Mouse (Mus musculus) liver, embryonic 11.5 days (tissue): Measurements from ENCODE around the gene Slc26a9. TPM values are rescaled to one million over a fixed set of nuclear protein-coding genes. Genes with fewer than 3 reads are reported as not detected.

ENCODE experiments used
- ATAC-seq: fragments of 200-750 bp; cut with Nextera tagmentation; replicated peaks from 2 replicates; pipeline ENCODE4 v1.8.0; 2017; ENCODE audit warnings: moderate number of reproducible peaks, mild to moderate bottlenecking, moderate TSS enrichment, moderate library complexity; ENCODE audit not compliant: low FRiP score
- DNase-seq: peaks from one replicate; pipeline ENCODE4 v3.0.0-alpha.2; 2017; ENCODE audit warnings: low spot score
- H3K27ac ChIP-seq: fragments of 300-500 bp; sonication (generic); 2 replicates; pipeline ENCODE4 v1.5.1; 2014; ENCODE audit warnings: mild to moderate bottlenecking, low read depth, low read length, control low read depth
- H3K27me3 ChIP-seq: fragments of 300-500 bp; sonication (generic); replicated peaks from 2 replicates; pipeline ENCODE4 v1.6.1; 2014; ENCODE audit warnings: low read length, mixed read lengths; ENCODE audit not compliant: control insufficient read depth, insufficient read depth
- H3K36me3 ChIP-seq: fragments of 300-500 bp; sonication (generic); 2 replicates; pipeline ENCODE4 v1.6.1; 2014; ENCODE audit warnings: mild to moderate bottlenecking, low read length, moderate library complexity, mixed read lengths; ENCODE audit not compliant: control insufficient read depth, insufficient read depth
- H3K4me1 ChIP-seq: fragments of 300-500 bp; sonication (generic); replicated peaks from 2 replicates; pipeline ENCODE4 v1.6.1; 2014; ENCODE audit warnings: low read length, mixed read lengths; ENCODE audit not compliant: control insufficient read depth, insufficient read depth
- H3K4me2 ChIP-seq: fragments of 300-500 bp; sonication (generic); 2 replicates; pipeline ENCODE4 v1.6.1; 2014; ENCODE audit warnings: mild to moderate bottlenecking, control low read depth, moderate library complexity
- H3K4me3 ChIP-seq: fragments of 300-500 bp; sonication (generic); 2 replicates; pipeline ENCODE4 v1.5.1; 2014; ENCODE audit warnings: low read depth, low read length, control low read depth
- H3K9ac ChIP-seq: fragments of 300-500 bp; sonication (generic); 2 replicates; pipeline ENCODE4 v1.6.1; 2014; ENCODE audit warnings: low read depth, low read length, control low read depth
- H3K9me3 ChIP-seq: fragments of 300-500 bp; sonication (generic); 2 replicates; pipeline ENCODE4 v1.6.1; 2016; ENCODE audit warnings: low read length, inconsistent platforms, mixed read lengths; ENCODE audit not compliant: control insufficient read depth
- WGBS: fragments of 180-500 bp; shearing (Covaris S2); extraction: QIAGEN DNeasy Blood & Tissue Kit; methylation state at CpG from one replicate; pipeline ENCODE4 v1.1.7; 2014; 5-methylcytosine and 5-hydroxymethylcytosine counted together
- polyA plus RNA-seq: library from polyadenylated mRNA; unstranded; fragments of >200 nt; fragmentation: Nextera tagmentation; extraction: Ambion mirVana; gene quantifications from 2 replicates; pipeline ENCODE4 v1.2.1, GENCODE M21; 2014

Slc26a9 gene
- polyA plus RNA-seq, 1 experiment from 2014 or later: not detected

DNA sequence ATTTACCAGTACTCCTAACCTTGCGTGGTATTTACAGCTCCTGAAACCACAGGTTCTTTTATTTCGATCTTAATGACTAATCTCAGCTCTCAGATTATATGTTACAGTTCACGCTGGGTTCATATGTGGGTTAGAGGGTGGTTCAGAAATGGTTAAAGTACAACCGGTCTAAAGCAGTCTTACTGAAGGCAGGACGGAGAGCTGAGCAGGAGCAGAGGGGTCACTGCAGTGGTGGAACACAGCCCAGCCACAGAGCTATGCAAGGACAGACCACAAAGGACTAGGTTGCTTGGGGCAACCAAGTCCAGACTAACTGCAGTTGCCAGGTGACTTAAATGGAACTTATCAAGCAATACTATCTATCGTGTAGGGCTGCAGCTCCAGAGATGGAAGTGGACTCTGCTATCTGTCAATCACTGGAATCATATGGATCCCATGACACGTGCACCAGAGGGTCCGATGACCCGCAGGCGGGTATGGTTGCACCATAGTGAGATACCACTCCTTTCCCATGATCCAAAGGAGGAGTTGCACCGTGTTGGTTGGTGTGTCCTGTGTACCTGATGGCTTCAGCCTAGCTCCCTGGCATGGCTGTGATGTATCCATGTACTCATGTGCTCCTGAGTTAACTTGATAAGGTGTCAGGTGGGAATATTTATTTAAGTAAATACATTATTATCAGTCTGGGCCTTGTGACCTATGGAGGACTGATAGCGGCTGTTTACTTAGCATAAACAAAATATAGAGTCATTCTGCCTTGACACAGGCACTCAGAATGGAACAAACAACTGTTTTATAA lies 13.0 kb upstream of the Slc26a9 start:
- Histone ChIP-seq H3K4me3 (no peak overlapping the region), H3K36me3 (no peaks in the 10 kb centered on the region), H3K9ac (no peak overlapping the region), H3K9me3 (no peaks in the 10 kb centered on the region), H3K4me2 (no peak overlapping the region), H3K27ac (no peak overlapping the region), H3K4me1 (no peaks in the 10 kb centered on the region), H3K27me3 (no peaks in the 10 kb centered on the region)
- ATAC-seq (no peak), DNase-seq (no peak)
- WGBS: 78% methylated on average over 12 of the region's 12 CpGs

DNA sequence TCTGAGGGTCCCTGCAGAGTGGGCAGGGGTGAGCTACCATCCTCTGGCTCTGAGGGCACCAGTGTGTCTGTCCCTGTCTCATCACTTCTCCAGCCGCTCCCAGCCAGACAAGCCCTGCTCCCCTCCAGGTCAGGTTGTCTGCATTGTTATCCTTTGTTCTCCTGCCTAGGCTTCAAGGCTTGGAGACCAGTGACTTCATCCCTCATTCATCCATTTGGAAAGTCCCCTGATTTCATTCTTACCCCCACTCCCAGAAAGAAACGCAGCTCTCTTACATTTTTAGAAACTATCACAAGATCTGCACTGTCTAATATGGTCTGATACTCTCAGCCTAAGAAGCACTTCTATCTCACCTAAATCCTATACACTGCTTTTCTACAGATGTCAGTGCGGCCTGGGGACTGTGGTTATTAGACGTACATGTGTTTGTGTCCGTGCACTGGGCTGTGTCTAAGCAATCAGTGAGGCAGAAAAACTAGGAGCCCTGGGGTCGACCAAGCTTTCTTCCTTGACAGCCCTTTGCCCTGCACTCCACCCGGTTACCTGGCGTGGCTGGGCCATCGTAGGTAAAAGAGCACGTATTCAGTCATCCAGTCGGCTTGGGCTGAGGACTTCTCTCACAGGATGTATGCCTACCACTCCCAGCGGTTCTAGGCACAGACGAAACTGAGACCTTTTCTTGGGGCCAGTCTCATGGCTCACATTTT lies 10.2 kb upstream of the Slc26a9 start:
- Histone ChIP-seq H3K27ac (no peak overlapping the region), H3K27me3 (no peaks in the 10 kb centered on the region), H3K4me1 (peaks cover 3% of the 10 kb centered on the region; the same call in 1 of the 2 replicates), H3K9ac (no peak overlapping the region), H3K9me3 (no peaks in the 10 kb centered on the region), H3K4me2 (no peak overlapping the region), H3K4me3 (no peak overlapping the region), H3K36me3 (no peaks in the 10 kb centered on the region)
- 78% methylated on average over 13 of the region's 13 CpGs for WGBS
- no peak for ATAC-seq
- no peak for DNase-seq

DNA sequence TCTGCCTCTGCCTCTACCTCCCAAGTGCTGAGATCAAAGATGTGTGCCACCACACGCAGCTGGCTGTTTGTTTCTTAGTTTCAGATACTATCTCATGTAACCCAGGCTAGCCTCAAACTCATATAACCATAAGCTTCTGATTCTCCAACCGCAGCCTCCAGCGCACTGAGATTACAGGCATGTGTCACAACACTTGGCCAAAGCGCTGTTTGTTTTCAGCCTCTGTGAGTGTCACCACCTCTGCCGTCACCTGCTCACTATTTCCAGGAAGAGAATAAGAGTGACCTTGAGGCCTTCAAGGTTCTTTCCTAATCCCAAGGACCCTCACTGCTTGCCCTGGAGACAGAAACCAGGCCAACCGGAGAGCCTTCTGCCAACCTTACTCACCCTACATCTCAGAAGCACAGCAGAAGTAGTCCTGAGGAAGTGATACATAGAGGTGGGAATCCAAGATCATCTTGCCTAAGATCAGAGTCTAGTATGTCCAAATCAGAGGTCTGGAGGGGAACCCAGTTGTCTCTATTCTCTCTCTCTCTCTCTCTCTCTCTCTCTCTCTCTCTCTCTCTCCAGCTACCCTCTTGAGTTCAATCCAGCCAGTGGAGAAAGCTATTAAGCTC lies 9.1 kb upstream of the Slc26a9 start:
- Histone ChIP-seq H3K4me3 (no peak overlapping the region), H3K4me1 (peaks cover 3% of the 10 kb centered on the region; the same call in 1 of the 2 replicates), H3K9me3 (no peaks in the 10 kb centered on the region), H3K36me3 (no peaks in the 10 kb centered on the region), H3K4me2 (no peak overlapping the region), H3K9ac (no peak overlapping the region), H3K27me3 (no peaks in the 10 kb centered on the region), H3K27ac (no peak overlapping the region)
- no peak for DNase-seq
- 84% methylated on average over 6 of the region's 6 CpGs for WGBS
- no peak for ATAC-seq

DNA sequence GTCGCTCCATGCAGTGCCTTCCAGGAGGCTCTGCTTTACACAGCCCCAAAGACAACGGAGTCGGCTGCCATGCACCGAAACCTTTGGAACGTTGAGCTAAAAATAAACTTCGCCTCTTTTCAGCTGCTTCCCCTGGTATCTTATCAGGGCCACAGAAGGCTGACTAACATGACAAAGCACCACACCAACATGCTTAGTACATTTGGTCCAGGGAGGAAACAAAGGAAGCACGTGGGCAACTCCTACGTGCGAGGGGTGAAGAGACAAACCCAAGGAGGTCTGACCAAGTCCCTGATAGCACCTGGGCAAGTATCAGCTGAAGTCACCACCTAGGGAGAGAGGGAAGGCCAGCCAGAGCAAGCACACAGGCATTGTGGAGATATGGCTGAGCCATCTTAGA lies 7.3 kb upstream of the Slc26a9 start:
- DNase-seq (no peak), ATAC-seq (0 out of 2 replicates have a peak, but pooled peaks have one; percentile 23)
- H3K27me3 ChIP-seq: no peaks in the 10 kb centered on the region
- peaks cover 3% of the 10 kb centered on the region; the same call in 1 of the 2 replicates for H3K4me1 ChIP-seq
- H3K4me2 ChIP-seq: no peak overlapping the region
- no peaks in the 10 kb centered on the region for H3K9me3 ChIP-seq
- H3K36me3 ChIP-seq: no peaks in the 10 kb centered on the region
- 36% methylated on average over 9 of the region's 9 CpGs for WGBS
- H3K4me3 ChIP-seq: no peak overlapping the region
- no peak overlapping the region for H3K27ac ChIP-seq
- H3K9ac ChIP-seq: no peak overlapping the region

DNA sequence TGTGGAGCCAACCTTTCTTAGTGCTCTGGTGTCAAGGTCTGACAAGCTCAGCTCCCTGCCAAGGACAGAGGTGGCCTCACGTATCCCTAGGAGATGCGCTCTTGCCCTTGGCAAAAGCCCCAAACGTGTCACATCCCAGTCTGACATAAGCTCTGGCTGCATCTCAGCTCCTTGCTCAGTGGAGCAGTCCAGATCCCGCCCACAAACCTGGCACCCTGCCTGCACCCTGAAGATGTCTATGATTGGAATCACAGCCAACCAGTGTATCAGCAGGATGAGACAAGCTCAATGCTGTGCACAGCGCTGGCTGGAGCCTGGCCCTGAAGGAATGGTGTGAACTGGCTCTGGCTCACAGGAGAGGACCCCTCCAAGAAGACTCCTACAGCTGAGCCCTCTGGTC lies 6.6 kb upstream of the Slc26a9 start:
- Histone ChIP-seq H3K4me1 (peaks cover 3% of the 10 kb centered on the region; the same call in 1 of the 2 replicates), H3K4me2 (no peak overlapping the region), H3K27ac (no peak overlapping the region), H3K4me3 (no peak overlapping the region), H3K9ac (no peak overlapping the region), H3K27me3 (no peaks in the 10 kb centered on the region), H3K36me3 (no peaks in the 10 kb centered on the region), H3K9me3 (no peaks in the 10 kb centered on the region)
- 72% methylated on average over 5 of the region's 5 CpGs for WGBS
- ATAC-seq: no peak
- no peak for DNase-seq

DNA sequence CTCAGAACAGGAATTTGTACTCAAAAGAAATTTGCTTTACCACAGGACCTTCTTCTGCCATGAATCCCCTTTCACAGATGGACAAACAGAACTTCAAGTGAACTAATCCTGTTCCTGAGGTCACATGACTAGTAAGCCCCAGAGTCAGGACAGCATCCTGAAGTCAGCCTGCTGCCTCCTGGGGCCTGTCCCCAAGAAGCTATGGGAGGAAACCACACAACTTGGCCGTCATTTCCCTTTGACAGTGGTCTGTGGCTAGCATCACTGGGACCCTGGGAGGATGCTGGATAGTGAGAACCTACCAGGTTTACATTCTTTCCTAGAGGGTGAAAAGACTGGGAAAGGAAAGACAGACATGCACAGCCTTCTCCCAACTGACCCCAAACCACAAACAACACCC lies 5.1 kb upstream of the Slc26a9 start:
- Histone ChIP-seq H3K4me3 (no peak overlapping the region), H3K36me3 (no peaks in the 10 kb centered on the region), H3K9ac (no peak overlapping the region), H3K4me2 (no peak overlapping the region), H3K4me1 (peaks cover 3% of the 10 kb centered on the region; the same call in 1 of the 2 replicates), H3K9me3 (no peaks in the 10 kb centered on the region), H3K27ac (no peak overlapping the region), H3K27me3 (no peaks in the 10 kb centered on the region)
- ATAC-seq (no peak), DNase-seq (no peak)
- WGBS: 33% methylated on average over 1 of the region's 1 CpGs

DNA sequence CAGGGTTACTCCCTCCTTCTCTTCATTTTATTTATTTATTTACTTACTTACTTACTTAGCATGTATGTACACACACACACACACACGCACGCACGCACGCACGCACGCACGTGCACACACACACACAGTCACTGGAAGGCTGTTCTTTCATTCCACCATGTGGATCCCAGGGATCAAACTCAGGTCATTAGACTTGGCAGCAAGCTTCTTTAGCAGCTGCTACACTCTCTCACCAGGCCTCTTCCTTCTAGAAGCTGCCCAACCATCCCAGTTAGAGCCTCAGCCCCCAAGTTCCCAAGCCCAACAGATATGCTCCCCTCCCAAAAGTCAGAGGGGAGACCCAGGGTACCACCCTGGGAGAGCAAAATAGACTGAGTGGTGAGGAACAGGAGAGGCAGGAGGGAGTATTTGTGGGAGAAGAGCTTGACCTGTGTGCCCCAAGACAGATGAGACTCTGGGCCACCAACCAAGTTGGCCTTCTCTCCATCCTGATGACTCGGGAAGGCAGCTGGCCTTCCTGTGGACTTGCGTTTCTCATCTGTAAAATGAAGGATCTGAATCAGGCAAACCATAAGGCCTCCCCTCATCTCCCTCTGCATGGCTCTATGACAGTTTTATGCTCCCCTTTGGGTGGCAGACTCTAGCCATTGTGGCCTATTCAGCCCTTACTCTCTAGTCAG lies 4.2 kb upstream of the Slc26a9 start:
- Histone ChIP-seq H3K27me3 (no peaks in the 10 kb centered on the region), H3K27ac (no peak overlapping the region), H3K4me2 (no peak overlapping the region), H3K9ac (no peak overlapping the region), H3K36me3 (no peaks in the 10 kb centered on the region), H3K4me1 (peaks cover 3% of the 10 kb centered on the region; the same call in 1 of the 2 replicates), H3K9me3 (no peaks in the 10 kb centered on the region), H3K4me3 (no peak overlapping the region)
- WGBS: 89% methylated on average over 9 of the region's 9 CpGs
- no peak for DNase-seq
- no peak for ATAC-seq

DNA sequence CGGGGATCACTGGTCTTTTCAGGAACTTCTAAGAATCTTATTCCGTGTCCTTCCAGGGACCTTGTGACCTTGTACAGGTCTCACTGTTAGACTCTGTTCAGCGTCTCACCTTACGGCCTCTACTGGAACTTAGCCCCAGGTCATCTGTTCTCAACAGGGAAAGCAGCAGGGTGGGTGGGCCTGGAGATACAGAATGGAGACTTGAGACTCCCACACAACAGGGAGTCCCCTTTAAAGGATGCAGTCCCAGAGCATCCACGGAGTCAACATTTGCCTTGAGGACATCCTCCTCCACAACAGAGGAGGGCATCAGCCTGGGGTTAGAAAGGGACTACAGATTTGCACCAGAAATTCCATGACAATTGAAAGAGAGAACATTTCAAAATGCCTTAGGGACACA lies 1.6 kb downstream of the Slc26a9 start:
- ATAC-seq (no peak), DNase-seq (no peak)
- Histone ChIP-seq H3K27me3 (no peaks in the 10 kb centered on the region), H3K9ac (no peak overlapping the region), H3K4me3 (no peak overlapping the region), H3K4me1 (no peaks in the 10 kb centered on the region), H3K27ac (no peak overlapping the region), H3K9me3 (no peaks in the 10 kb centered on the region), H3K4me2 (no peak overlapping the region), H3K36me3 (no peaks in the 10 kb centered on the region)
- 65% methylated on average over 5 of the region's 5 CpGs for WGBS
